Mouse (Mus musculus) testis, adult 2 months (tissue): ENCODE measurements around the gene Tubb5.

Experiments
- CTCF ChIP-seq: fragments of 200-500 bp; IDR thresholded peaks from 2 replicates; pipeline ENCODE4 v1.5.1; 2012; ENCODE audit warnings: low read depth, mild to moderate bottlenecking, inconsistent platforms, low read length, moderate library complexity; ENCODE audit not compliant: control insufficient read depth, insufficient read depth, insufficient replicate concordance
- POLR2A ChIP-seq: fragments of 200-500 bp; IDR thresholded peaks from 2 replicates; pipeline ENCODE4 v1.6.1; 2012; ENCODE audit warnings: low read depth, mild to moderate bottlenecking, inconsistent platforms, low read length, moderate library complexity; ENCODE audit not compliant: control insufficient read depth

DNA sequence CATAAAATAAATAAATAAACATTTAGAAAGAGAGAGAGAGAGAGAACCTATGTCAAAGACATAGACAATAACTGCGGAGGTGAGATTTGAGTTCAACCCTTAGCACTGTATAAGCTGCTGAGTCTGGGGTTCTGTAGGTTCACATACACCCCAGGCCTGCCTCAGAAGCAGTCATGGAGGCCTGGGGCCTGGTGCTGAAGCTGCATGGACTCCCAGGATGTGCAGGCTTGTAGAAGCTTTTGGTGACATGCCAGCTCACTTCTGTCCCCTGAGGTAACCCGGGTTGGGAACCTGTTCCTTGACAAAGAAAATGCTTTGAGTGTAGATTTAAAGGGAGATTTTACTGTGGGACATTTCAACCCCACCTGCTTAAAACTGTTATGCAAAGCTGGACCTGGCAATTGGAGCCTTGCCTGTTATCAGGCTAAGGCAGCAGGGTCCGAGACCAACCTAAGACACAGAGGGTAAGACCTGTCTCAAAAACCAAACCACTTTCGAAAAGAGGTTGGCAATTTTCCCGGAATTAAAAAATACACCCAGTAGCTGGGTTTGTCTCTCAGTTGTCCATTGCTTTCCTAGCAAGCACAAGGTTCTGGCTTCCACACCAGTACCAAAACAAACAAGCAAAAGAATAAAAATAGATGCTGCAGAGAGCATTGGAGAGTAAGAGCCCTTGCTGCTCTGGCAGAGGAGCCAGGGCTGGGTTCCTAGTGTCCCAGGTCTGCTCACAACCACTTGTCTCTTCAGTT lies 27.0 kb downstream of the Tubb5 start:
- TF ChIP-seq CTCF (no peak), POLR2A (no peak)
